Mouse (Mus musculus) MEL (cell line): ENCODE data around the gene Mms19. TPM values are rescaled to one million over a fixed set of nuclear protein-coding genes. Genes with fewer than 3 reads are reported as not detected.

Experiments
- DNase-seq: peaks from one replicate; pipeline ENCODE4 v3.0.0; 2011; ENCODE audit warnings: low read depth, low spot score
- H3K27ac ChIP-seq: 2 replicates; pipeline ENCODE4 v1.5.1; 2012; ENCODE audit warnings: low read depth, mild to moderate bottlenecking, control low read depth, low read length, moderate library complexity; ENCODE audit not compliant: control insufficient read depth
- H3K27me3 ChIP-seq, 2 experiments: fragments of 150-350 bp in 1 of 2; sonication (generic) in 1 of 2; 2 replicates each; pipeline ENCODE4 v1.6.1; 2012; ENCODE audit warnings: low read length in 2 of 2, mild to moderate bottlenecking in 2 of 2, improper control_type of control experiment in 1 of 2, moderate library complexity in 1 of 2; ENCODE audit not compliant: insufficient read depth in 2 of 2, control insufficient read depth in 1 of 2
- H3K36me3 ChIP-seq, 2 experiments: 2 replicates each; pipeline ENCODE4 v1.6.1; 2012 to 2014; ENCODE audit warnings: low read length in 2 of 2, improper control_type of control experiment in 1 of 2, inconsistent platforms in 1 of 2, mild to moderate bottlenecking in 1 of 2; ENCODE audit not compliant: insufficient read depth in 2 of 2, control insufficient read depth in 1 of 2
- H3K4me1 ChIP-seq, 2 experiments: fragments of 150-350 bp in 1 of 2; sonication (generic) in 1 of 2; 2 replicates each; pipeline ENCODE4 v1.6.1; 2012; ENCODE audit warnings: low read length in 2 of 2, improper control_type of control experiment in 1 of 2, mild to moderate bottlenecking in 1 of 2; ENCODE audit not compliant: insufficient read depth in 2 of 2, control insufficient read depth in 1 of 2
- H3K4me3 ChIP-seq, 2 experiments: fragments of 150-350 bp in 1 of 2; sonication (generic) in 1 of 2; 2 replicates each; pipeline ENCODE4 v1.5.1; 2012; ENCODE audit warnings: low read depth in 2 of 2, low read length in 2 of 2, mild to moderate bottlenecking in 2 of 2, moderate library complexity in 2 of 2, control low read depth in 1 of 2, improper control_type of control experiment in 1 of 2; ENCODE audit not compliant: control insufficient read depth in 1 of 2, insufficient read depth in 1 of 2
- H3K79me2 ChIP-seq: 2 replicates; pipeline ENCODE4 v1.6.1; 2012; ENCODE audit warnings: mild to moderate bottlenecking, low read length, moderate library complexity; ENCODE audit not compliant: control insufficient read depth, poor library complexity, insufficient read depth
- H3K9ac ChIP-seq: 2 replicates; pipeline ENCODE4 v1.6.1; 2012; ENCODE audit warnings: low read depth, mild to moderate bottlenecking, control low read depth, low read length, moderate library complexity; ENCODE audit not compliant: control insufficient read depth, poor library complexity, severe bottlenecking
- H3K9me3 ChIP-seq: fragments of 150-350 bp; sonication (generic); replicated peaks from 2 replicates; pipeline ENCODE4 v1.6.1; 2012; ENCODE audit warnings: mild to moderate bottlenecking, low read length, improper control_type of control experiment, moderate library complexity; ENCODE audit not compliant: insufficient read depth
- CHD1 ChIP-seq: IDR thresholded peaks from 2 replicates; pipeline ENCODE4 v1.6.1; 2012; ENCODE audit warnings: low read depth, mild to moderate bottlenecking, inconsistent platforms, low read length, improper control_type of control experiment
- CTCF ChIP-seq, 3 experiments: IDR thresholded peaks in 2 of 3; conservative IDR thresholded peaks in 1 of 3; 2 replicates each; pipeline ENCODE4 v1.5.1; 2011 to 2012; ENCODE audit warnings: low read length in 3 of 3, low read depth in 2 of 3, mild to moderate bottlenecking in 2 of 3, improper control_type of control experiment in 1 of 3, inconsistent platforms in 1 of 3, mixed read lengths in 1 of 3, moderate library complexity in 1 of 3; ENCODE audit not compliant: control insufficient read depth in 1 of 3, insufficient read depth in 1 of 3, poor library complexity in 1 of 3, severe bottlenecking in 1 of 3
- ELF1 ChIP-seq: IDR thresholded peaks from 2 replicates; pipeline ENCODE4 v1.6.1; 2014; ENCODE audit warnings: low read depth, mild to moderate bottlenecking, inconsistent platforms, low read length, improper control_type of control experiment, moderate library complexity
- EP300 ChIP-seq, 2 experiments: IDR thresholded peaks; 2 replicates each; pipeline ENCODE4 v1.6.1; 2011; ENCODE audit warnings: improper control_type of control experiment in 2 of 2, low read length in 2 of 2, low read depth in 1 of 2, mild to moderate bottlenecking in 1 of 2
- ETS1 ChIP-seq: IDR thresholded peaks from 2 replicates; pipeline ENCODE4 v1.6.1; 2012; ENCODE audit warnings: low read depth, mild to moderate bottlenecking, inconsistent platforms, low read length, improper control_type of control experiment, moderate library complexity
- GABPA ChIP-seq: IDR thresholded peaks from 2 replicates; pipeline ENCODE4 v1.6.1; 2012; ENCODE audit warnings: low read depth, mild to moderate bottlenecking, inconsistent platforms, low read length, improper control_type of control experiment, moderate library complexity
- GATA1 ChIP-seq: IDR thresholded peaks from 2 replicates; pipeline ENCODE4 v1.6.1; 2011; ENCODE audit warnings: low read depth, low read length, improper control_type of control experiment
- MAZ ChIP-seq: IDR thresholded peaks from 2 replicates; pipeline ENCODE4 v1.6.1; 2012; ENCODE audit warnings: low read depth, mild to moderate bottlenecking, inconsistent platforms, low read length, improper control_type of control experiment
- MEF2A ChIP-seq: IDR thresholded peaks from 2 replicates; pipeline ENCODE4 v1.6.1; 2014; ENCODE audit warnings: low read depth, mild to moderate bottlenecking, inconsistent platforms, low read length, improper control_type of control experiment; ENCODE audit not compliant: poor library complexity, insufficient replicate concordance, severe bottlenecking; ENCODE audit errors: extremely low read depth
- MXI1 ChIP-seq: IDR thresholded peaks from 2 replicates; pipeline ENCODE4 v1.6.1; 2011; ENCODE audit warnings: mild to moderate bottlenecking, low read depth, low read length, improper control_type of control experiment
- MYB ChIP-seq: IDR thresholded peaks from 2 replicates; pipeline ENCODE4 v1.6.1; 2011; ENCODE audit warnings: mild to moderate bottlenecking, low read depth, low read length, improper control_type of control experiment
- MYC ChIP-seq: IDR thresholded peaks from 2 replicates; pipeline ENCODE4 v1.6.1; 2011; ENCODE audit warnings: low read depth, mild to moderate bottlenecking, low read length, improper control_type of control experiment, moderate library complexity
- NELFE ChIP-seq: IDR thresholded peaks from 2 replicates; pipeline ENCODE4 v1.6.1; 2011; ENCODE audit warnings: low read depth, low read length, improper control_type of control experiment
- NRF1 ChIP-seq: IDR thresholded peaks from 2 replicates; pipeline ENCODE4 v1.6.1; 2014; ENCODE audit warnings: low read depth, mild to moderate bottlenecking, inconsistent platforms, low read length, improper control_type of control experiment, moderate library complexity; ENCODE audit not compliant: poor library complexity, insufficient read depth, severe bottlenecking
- POLR2AphosphoS2 ChIP-seq: IDR thresholded peaks from 2 replicates; pipeline ENCODE4 v1.6.1; 2011; ENCODE audit warnings: low read length, improper control_type of control experiment
- RAD21 ChIP-seq: IDR thresholded peaks from 2 replicates; pipeline ENCODE4 v1.6.1; 2011; ENCODE audit warnings: mild to moderate bottlenecking, low read depth, low read length, improper control_type of control experiment
- RCOR1 ChIP-seq: IDR thresholded peaks from 2 replicates; pipeline ENCODE4 v1.6.1; 2012; ENCODE audit warnings: low read depth, mild to moderate bottlenecking, inconsistent platforms, low read length, improper control_type of control experiment
- SIN3A ChIP-seq: IDR thresholded peaks from 2 replicates; pipeline ENCODE4 v1.6.1; 2012; ENCODE audit warnings: low read length, improper control_type of control experiment, inconsistent platforms
- TBP ChIP-seq: IDR thresholded peaks from 2 replicates; pipeline ENCODE4 v1.8.0; 2011; ENCODE audit warnings: low read depth, low read length, improper control_type of control experiment
- TCF12 ChIP-seq: IDR thresholded peaks from 2 replicates; pipeline ENCODE4 v1.6.1; 2014; ENCODE audit warnings: low read depth, mild to moderate bottlenecking, inconsistent platforms, low read length, improper control_type of control experiment, moderate library complexity
- UBTF ChIP-seq: IDR thresholded peaks from 2 replicates; pipeline ENCODE4 v1.6.1; 2012; ENCODE audit warnings: low read depth, mild to moderate bottlenecking, inconsistent platforms, low read length, improper control_type of control experiment, moderate library complexity, borderline replicate concordance; ENCODE audit not compliant: insufficient read depth
- ZC3H11A ChIP-seq: IDR thresholded peaks from 2 replicates; pipeline ENCODE4 v1.6.1; 2012; ENCODE audit warnings: low read depth, mild to moderate bottlenecking, inconsistent platforms, low read length, improper control_type of control experiment
- ZNF384 ChIP-seq: IDR thresholded peaks from 2 replicates; pipeline ENCODE4 v1.6.1; 2012; ENCODE audit warnings: low read depth, mild to moderate bottlenecking, inconsistent platforms, low read length, improper control_type of control experiment
- polyA plus RNA-seq, 2 experiments: library from polyadenylated mRNA; stranded (reverse) in 1 of 2; unstranded in 1 of 2; fragments of >175 nt in 1 of 2; fragments of >200 nt in 1 of 2; gene quantifications; 2 replicates each; pipeline versions ENCODE4 v1.2.1 to v1.2.4; 2012; ENCODE audit warnings: low replicate concordance in 2 of 2, low read depth in 1 of 2; ENCODE audit not compliant: insufficient read length in 2 of 2, insufficient read depth in 1 of 2, missing spikeins in 1 of 2
- total RNA-seq: library from RNA; depleted of rRNA; stranded (reverse); fragments of 300-350 nt; gene quantifications from 2 replicates; pipeline ENCODE4 v1.2.3, GENCODE M21; 2012

Mms19 gene
- total and polyA plus RNA-seq, 3 experiments, result 25.6 to 88.6 TPM; not detected in 1

DNA sequence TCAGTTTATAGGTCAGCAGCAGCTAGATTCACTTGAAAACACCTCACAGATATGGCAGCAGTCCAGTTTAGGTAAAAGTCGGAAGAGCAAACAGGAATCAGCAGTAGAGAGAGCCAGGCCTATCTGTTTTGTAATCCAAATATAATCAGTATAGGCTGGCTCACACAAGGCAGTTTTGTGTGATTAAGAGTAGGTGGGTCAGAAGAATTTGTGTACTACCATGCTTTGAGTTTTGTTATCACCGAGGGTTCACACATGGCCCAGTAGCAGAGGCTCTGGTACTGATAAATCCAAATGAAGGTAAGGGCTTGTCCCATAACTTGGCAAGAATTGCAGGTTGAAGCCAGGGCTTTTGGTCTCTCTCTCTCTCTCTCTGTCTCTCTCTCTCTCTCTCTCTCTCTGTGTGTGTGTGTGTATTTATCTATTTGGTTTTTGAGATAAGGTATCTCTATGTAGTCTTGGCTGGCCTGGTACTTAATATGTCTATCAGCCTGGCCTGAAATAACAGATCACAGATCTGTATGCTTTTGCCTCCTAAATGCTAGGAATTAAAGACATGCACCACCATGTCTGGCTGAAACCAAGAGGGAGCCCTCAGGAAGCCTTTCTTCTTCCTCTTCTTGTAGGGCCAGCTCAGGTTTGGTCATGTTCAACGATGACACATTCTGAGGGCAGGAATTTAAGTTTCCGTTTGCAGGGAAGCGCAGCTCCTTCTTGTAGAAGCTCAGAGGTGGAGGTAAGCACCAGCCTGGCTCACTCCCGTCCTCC lies 74.5 kb downstream of the Mms19 start (continued):
- no peak for TF ChIP-seq RAD21
- TF ChIP-seq TCF12, result peak; percentile 85
- no peak for TF ChIP-seq GABPA
- no peak for TF ChIP-seq ZC3H11A
- no peak for TF ChIP-seq NRF1
- TF ChIP-seq NELFE, result no peak
- 0 out of 2 replicates have a peak, but pooled peaks have one; percentile 31 for TF ChIP-seq ELF1
- peak; percentile 85 for TF ChIP-seq GATA1
- no peak for TF ChIP-seq MYB
- no peak for TF ChIP-seq MYC
- no peak for TF ChIP-seq POLR2AphosphoS2
- 0 out of 2 replicates have a peak, but pooled peaks have one; percentile 41 for TF ChIP-seq RCOR1
- TF ChIP-seq CTCF (IDR thresholded peaks at IDR 0.05 in 2 of 3, conservative IDR thresholded peaks at IDR 0.05 in 1 of 3; ENCODE audit: control insufficient read depth in 1 of 3, insufficient read depth in 1 of 3, low read depth in 2 of 3, low read length in 3 of 3, poor library complexity in 1 of 3, severe bottlenecking in 1 of 3), result no peak
- TF ChIP-seq TBP, result peak; percentile 27; the same call in 1 of the 2 replicates
- TF ChIP-seq CHD1, result no peak
- TF ChIP-seq SIN3A, result peak; percentile 7; the same call in 1 of the 2 replicates
- TF ChIP-seq ETS1, result peak; percentile 71
- peak; percentile 53 for TF ChIP-seq MXI1
- TF ChIP-seq ZNF384, result no peak
- TF ChIP-seq EP300 (IDR thresholded peaks at IDR 0.05; ENCODE audit: low read depth in 1 of 2, low read length in 2 of 2), result peak; percentile 67 to 73; a peak in 3 of 4 replicates
- TF ChIP-seq MEF2A, result no peak
- peak; percentile 25 for TF ChIP-seq MAZ
- TF ChIP-seq UBTF, result no peak

DNA sequence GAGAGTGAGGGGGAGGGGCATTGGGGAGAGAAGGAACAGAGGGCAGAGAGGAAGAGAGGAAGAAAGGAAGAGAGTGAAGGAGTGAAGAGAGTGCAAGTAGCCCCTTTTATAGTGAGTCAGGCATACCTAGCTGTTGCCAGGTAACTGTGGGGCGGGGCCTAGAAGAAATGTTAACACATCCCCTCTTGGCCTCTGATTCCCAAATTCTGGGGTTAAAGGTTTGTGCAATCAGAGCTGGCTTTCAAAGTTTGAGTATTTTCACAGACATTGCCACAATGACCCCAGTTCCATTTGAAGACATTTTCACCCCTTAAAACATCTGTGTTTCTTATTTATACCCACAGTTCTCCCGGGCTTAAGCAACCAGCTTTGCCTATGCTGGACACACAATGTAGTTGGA lies 75.7 kb downstream of the Mms19 start:
- H3K4me3 ChIP-seq, result no peak overlapping the region
- no peak for TF ChIP-seq NRF1
- TF ChIP-seq CHD1, result no peak
- H3K4me1 ChIP-seq, result peaks cover 14 to 55% of the 10 kb centered on the region in 2 experiments
- no peak overlapping the region for H3K9ac ChIP-seq
- H3K36me3 ChIP-seq, result peaks cover 0 to 49% of the 10 kb centered on the region in 2 experiments; a peak in 2 of 4 replicates
- H3K27ac ChIP-seq, result no peak overlapping the region
- H3K27me3 ChIP-seq, result no peaks in the 10 kb centered on the region
- DNase-seq, result no peak
- H3K79me2 ChIP-seq, result no peaks in the 10 kb centered on the region
- H3K9me3 ChIP-seq, result no peaks in the 10 kb centered on the region
